Mouse (Mus musculus): ENCODE results near the gene Trir. TPM values are rescaled to one million over a fixed set of nuclear protein-coding genes. Genes with fewer than 3 reads are reported as not detected.

Gene Trir
- polyA plus RNA-seq, 1 experiment from 2014 or later, result 124 TPM

- 1% methylated on average over 23 of the region's 23 CpGs for WGBS
- H3K4me2 ChIP-seq, result peak overlapping the region; percentile 100
- H3K27me3 ChIP-seq (replicated peaks), result peaks cover 22% of the 10 kb centered on the region
- no peak; the same call in 1 of the 2 replicates for ATAC-seq (ENCODE audit: low FRiP score)
- H3K4me1 ChIP-seq, result peaks cover 49% of the 10 kb centered on the region
- no peaks in the 10 kb centered on the region for H3K9me3 ChIP-seq (replicated peaks)
- H3K4me3 ChIP-seq (replicated peaks), result peak overlapping the region; percentile 54
- H3K27ac ChIP-seq (replicated peaks), result peak overlapping the region; percentile 90
- no peaks in the 10 kb centered on the region for H3K36me3 ChIP-seq
- H3K9ac ChIP-seq (replicated peaks), result peak overlapping the region; percentile 61
These were observed 41.5 kb upstream of the Trir start for GRCm38 (mm10) chr8:84985049-84985683.

- H3K4me1 ChIP-seq, result peaks cover 47% of the 10 kb centered on the region
- peak overlapping the region; percentile 61 for H3K9ac ChIP-seq (replicated peaks)
- H3K36me3 ChIP-seq, result no peaks in the 10 kb centered on the region
- peaks cover 22% of the 10 kb centered on the region for H3K27me3 ChIP-seq (replicated peaks)
- H3K9me3 ChIP-seq (replicated peaks), result no peaks in the 10 kb centered on the region
- H3K4me2 ChIP-seq, result peak overlapping the region; percentile 100
- WGBS, result under 1% methylated on average over 52 of the region's 53 CpGs
- peak overlapping the region; percentile 54 for H3K4me3 ChIP-seq (replicated peaks)
- H3K27ac ChIP-seq (replicated peaks), result peak overlapping the region; percentile 90
- peak; percentile 57 for ATAC-seq (ENCODE audit: low FRiP score)
These were observed 40.8 kb upstream of the Trir start for GRCm38 (mm10) chr8:84985684-84986378.

DNA sequence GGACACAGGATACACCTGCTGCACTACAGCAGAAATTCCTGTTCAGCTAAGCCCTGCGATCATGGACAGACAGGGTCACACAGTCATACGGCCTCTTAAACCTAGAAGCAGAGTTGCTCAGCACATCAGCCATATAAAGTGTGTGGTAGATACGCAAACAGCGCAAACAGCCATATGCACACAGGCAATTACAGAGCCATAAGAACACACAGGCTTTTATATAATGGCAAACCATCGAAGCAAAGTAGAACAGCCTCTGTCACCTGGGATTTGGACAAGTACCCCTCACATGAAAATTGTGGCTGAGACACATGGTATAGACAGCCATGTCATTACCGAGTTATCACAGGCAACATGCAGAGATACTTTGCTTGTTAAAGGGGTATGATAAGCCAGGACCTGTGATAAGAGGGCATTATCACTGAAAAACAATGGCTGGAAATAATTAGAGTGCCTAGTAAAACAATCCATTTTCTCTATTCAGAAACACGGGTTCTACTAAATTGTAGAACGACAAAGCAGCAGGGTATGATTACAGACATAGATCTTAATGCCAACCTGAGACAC, 40.2 kb upstream of the Trir start:
- peaks cover 22% of the 10 kb centered on the region; the same call in 1 of the 2 replicates for H3K27me3 ChIP-seq (replicated peaks)
- H3K9ac ChIP-seq (replicated peaks), result peak overlapping the region; percentile 61
- H3K4me2 ChIP-seq, result peak overlapping the region; percentile 100
- ATAC-seq (ENCODE audit: low FRiP score), result peak; percentile 4; the same call in 1 of the 2 replicates
- no peaks in the 10 kb centered on the region for H3K36me3 ChIP-seq
- peaks cover 49% of the 10 kb centered on the region for H3K4me1 ChIP-seq
- peak overlapping the region; percentile 54 for H3K4me3 ChIP-seq (replicated peaks)
- 26% methylated on average over 8 of the region's 8 CpGs for WGBS
- no peaks in the 10 kb centered on the region for H3K9me3 ChIP-seq (replicated peaks)
- H3K27ac ChIP-seq (replicated peaks), result peak overlapping the region; percentile 90

DNA sequence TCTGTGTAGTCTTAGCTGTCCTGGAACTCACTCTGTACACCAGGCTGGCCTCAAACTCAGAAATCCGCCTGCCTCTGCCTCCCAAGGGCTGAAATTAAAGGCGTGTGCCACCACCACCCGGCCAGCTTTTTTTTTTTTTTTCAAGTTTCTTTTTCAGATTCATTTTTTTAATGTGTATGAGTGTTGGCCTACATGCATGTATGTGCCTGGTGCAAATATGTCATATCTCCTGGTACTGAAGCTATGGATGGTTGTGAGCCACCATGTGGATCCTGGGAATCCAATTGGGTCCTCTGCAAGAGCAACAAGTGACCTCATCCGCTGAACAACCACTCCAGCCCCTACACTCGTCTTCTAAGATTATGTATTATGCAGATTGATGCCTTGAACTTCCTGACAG, 39.2 kb upstream of the Trir start:
- Histone ChIP-seq H3K9ac (replicated peaks) (no peak overlapping the region), H3K27me3 (replicated peaks) (peaks cover 22% of the 10 kb centered on the region; the same call in 1 of the 2 replicates), H3K9me3 (replicated peaks) (no peaks in the 10 kb centered on the region), H3K36me3 (no peaks in the 10 kb centered on the region), H3K4me1 (peaks cover 49% of the 10 kb centered on the region), H3K27ac (replicated peaks) (no peak overlapping the region), H3K4me3 (replicated peaks) (no peak overlapping the region), H3K4me2 (no peak overlapping the region)
- ATAC-seq (ENCODE audit: low FRiP score), result no peak
- WGBS, result 85% methylated on average over 5 of the region's 5 CpGs

GRCm38 (mm10) chr8:84987903-84988302, 38.7 kb upstream of the Trir start:
- Histone ChIP-seq H3K4me2 (no peak overlapping the region), H3K9me3 (replicated peaks) (no peaks in the 10 kb centered on the region), H3K27ac (replicated peaks) (no peak overlapping the region), H3K27me3 (replicated peaks) (peaks cover 22% of the 10 kb centered on the region; the same call in 1 of the 2 replicates), H3K36me3 (no peaks in the 10 kb centered on the region), H3K4me1 (peaks cover 49% of the 10 kb centered on the region), H3K9ac (replicated peaks) (no peak overlapping the region), H3K4me3 (replicated peaks) (no peak overlapping the region)
- WGBS, result 63% methylated on average over 2 of the region's 2 CpGs
- no peak for ATAC-seq (ENCODE audit: low FRiP score)

DNA sequence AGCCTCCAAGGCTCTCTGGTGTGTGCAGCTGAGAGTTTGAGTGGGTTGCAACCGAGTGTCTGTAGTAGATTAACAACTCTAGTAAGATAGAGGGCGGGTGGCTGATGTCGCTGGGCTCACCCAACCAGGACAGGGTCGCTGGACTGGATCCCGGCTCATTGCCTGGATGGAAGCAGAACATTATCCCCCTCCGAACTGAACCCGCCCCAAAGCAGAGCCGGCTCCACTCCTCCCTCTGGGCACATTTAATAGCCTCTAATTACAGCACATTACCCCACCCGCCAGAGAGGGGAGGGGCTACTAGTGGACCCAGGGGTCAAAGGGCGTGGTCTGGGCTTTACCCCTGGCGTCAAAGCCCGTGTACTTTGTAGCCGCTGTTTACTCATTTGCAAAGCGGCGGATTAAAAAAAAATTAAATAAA, 37.3 kb upstream of the Trir start:
- peak overlapping the region; percentile 72; the same call in 1 of the 2 replicates for H3K4me3 ChIP-seq (replicated peaks)
- WGBS, result 8% methylated on average over 15 of the region's 15 CpGs
- H3K4me1 ChIP-seq, result peaks cover 46% of the 10 kb centered on the region
- ATAC-seq (ENCODE audit: low FRiP score), result no peak
- no peaks in the 10 kb centered on the region for H3K36me3 ChIP-seq
- H3K9ac ChIP-seq (replicated peaks), result no peak overlapping the region
- H3K27ac ChIP-seq (replicated peaks), result 0 out of 2 replicates have a peak overlapping the region, but pooled peaks have one; percentile 6
- H3K9me3 ChIP-seq (replicated peaks), result no peaks in the 10 kb centered on the region
- H3K27me3 ChIP-seq (replicated peaks), result peaks cover 17% of the 10 kb centered on the region; the same call in 1 of the 2 replicates
- peak overlapping the region; percentile 93 for H3K4me2 ChIP-seq

GRCm38 (mm10) chr8:84989810-84990209, 36.8 kb upstream of the Trir start:
- H3K27ac ChIP-seq (replicated peaks), result peak overlapping the region; percentile 89
- H3K27me3 ChIP-seq (replicated peaks), result peaks cover 20% of the 10 kb centered on the region
- ATAC-seq (ENCODE audit: low FRiP score), result peak; percentile 48
- peak overlapping the region; percentile 93 for H3K4me2 ChIP-seq
- WGBS, result under 1% methylated on average over 15 of the region's 15 CpGs
- peak overlapping the region; percentile 72 for H3K4me3 ChIP-seq (replicated peaks)
- H3K9ac ChIP-seq (replicated peaks), result peak overlapping the region; percentile 59
- peaks cover 41% of the 10 kb centered on the region for H3K4me1 ChIP-seq
- H3K36me3 ChIP-seq, result peaks cover 4% of the 10 kb centered on the region; the same call in 1 of the 2 replicates
- H3K9me3 ChIP-seq (replicated peaks), result no peaks in the 10 kb centered on the region

- Histone ChIP-seq H3K4me3 (replicated peaks) (peak within 1 kb of the TSS; percentile 72), H3K27me3 (replicated peaks) (peaks cover 24% of the 10 kb centered on the region), H3K36me3 (peaks cover 9% of the 10 kb centered on the region), H3K9me3 (replicated peaks) (no peaks in the 10 kb centered on the region), H3K4me2 (peak within 1 kb of the TSS; percentile 93), H3K4me1 (peaks cover 36% of the 10 kb centered on the region), H3K27ac (replicated peaks) (peak within 1 kb of the TSS; percentile 89), H3K9ac (replicated peaks) (peak within 1 kb of the TSS; percentile 80)
- peak; percentile 86 for ATAC-seq (ENCODE audit: low FRiP score)
- WGBS, result under 1% methylated on average over 28 of the region's 28 CpGs
These were observed 36.3 kb upstream of the Trir start, which contains the start of gene Hook2 for GRCm38 (mm10) chr8:84990349-84990748. Gene Hook2, plus strand, starts transcription at chr8:84990603.

GRCm38 (mm10) chr8:84990836-84991235, 35.8 kb upstream of the Trir start:
- Histone ChIP-seq H3K4me1 (peaks cover 35% of the 10 kb centered on the region), H3K9ac (replicated peaks) (peak overlapping the region; percentile 80), H3K36me3 (peaks cover 9% of the 10 kb centered on the region), H3K9me3 (replicated peaks) (no peaks in the 10 kb centered on the region), H3K4me3 (replicated peaks) (peak overlapping the region; percentile 72), H3K4me2 (peak overlapping the region; percentile 93), H3K27ac (replicated peaks) (peak overlapping the region; percentile 89), H3K27me3 (replicated peaks) (peaks cover 24% of the 10 kb centered on the region)
- WGBS, result under 1% methylated on average over 15 of the region's 15 CpGs
- peak; percentile 63 for ATAC-seq (ENCODE audit: low FRiP score)

DNA sequence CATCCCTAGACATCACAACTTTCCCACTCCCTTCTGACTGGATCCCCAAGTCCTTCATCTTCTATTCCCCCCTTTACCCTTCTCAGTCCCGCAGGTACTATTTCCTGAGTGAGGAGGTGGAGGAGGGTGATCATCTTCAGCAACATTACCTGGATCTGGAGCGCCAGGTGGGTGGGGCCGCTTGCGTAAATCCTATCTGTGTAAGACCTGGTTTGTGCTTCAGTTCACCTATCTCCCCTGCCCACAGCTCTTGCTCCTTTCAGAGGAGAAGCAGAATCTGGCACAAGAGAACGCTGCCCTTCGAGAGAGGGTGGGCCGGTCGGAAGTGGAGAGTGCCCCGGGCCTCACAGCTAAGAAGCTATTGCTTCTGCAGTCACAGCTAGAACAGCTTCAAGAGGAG, 32.2 kb upstream of the Trir start:
- no peak overlapping the region for H3K4me3 ChIP-seq (replicated peaks)
- peaks cover 27% of the 10 kb centered on the region for H3K4me1 ChIP-seq
- no peak overlapping the region for H3K9ac ChIP-seq (replicated peaks)
- WGBS, result 91% methylated on average over 9 of the region's 9 CpGs
- H3K36me3 ChIP-seq, result peaks cover 9% of the 10 kb centered on the region
- H3K27me3 ChIP-seq (replicated peaks), result peaks cover 11% of the 10 kb centered on the region
- no peak overlapping the region for H3K27ac ChIP-seq (replicated peaks)
- H3K4me2 ChIP-seq, result no peak overlapping the region
- ATAC-seq (ENCODE audit: low FRiP score), result no peak
- no peaks in the 10 kb centered on the region for H3K9me3 ChIP-seq (replicated peaks)

DNA sequence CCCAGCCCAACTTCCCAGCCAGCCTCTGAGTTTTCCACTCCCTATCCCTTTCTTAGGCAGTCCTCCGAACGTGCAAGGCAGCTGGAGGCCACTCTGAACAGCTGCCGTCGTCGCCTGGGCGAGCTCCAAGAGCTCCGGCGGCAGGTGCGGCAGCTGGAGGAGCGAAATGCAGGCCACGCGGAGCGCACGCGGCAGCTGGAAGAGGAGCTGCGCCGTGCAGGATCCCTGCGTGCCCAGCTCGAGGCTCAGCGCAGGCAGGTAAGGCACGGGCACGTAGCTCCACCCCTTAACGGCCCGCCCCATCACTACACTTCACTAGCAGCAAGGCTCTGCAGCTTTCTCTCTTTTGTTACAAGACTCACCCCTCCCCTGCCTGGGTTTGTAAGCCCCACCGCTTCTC, 30.9 kb upstream of the Trir start:
- Histone ChIP-seq H3K27me3 (replicated peaks) (peaks cover 11% of the 10 kb centered on the region), H3K4me3 (replicated peaks) (no peak overlapping the region), H3K9ac (replicated peaks) (0 out of 2 replicates have a peak overlapping the region, but pooled peaks have one; percentile 14), H3K27ac (replicated peaks) (no peak overlapping the region), H3K4me1 (peaks cover 18% of the 10 kb centered on the region), H3K4me2 (peak overlapping the region; percentile 17; the same call in 1 of the 2 replicates), H3K9me3 (replicated peaks) (no peaks in the 10 kb centered on the region), H3K36me3 (peaks cover 9% of the 10 kb centered on the region)
- 23% methylated on average over 25 of the region's 25 CpGs for WGBS
- ATAC-seq (ENCODE audit: low FRiP score), result no peak

Data from neural tube, embryonic 15.5 days (tissue).